Mouse (Mus musculus): ENCODE results near the gene Cpd.

DNA sequence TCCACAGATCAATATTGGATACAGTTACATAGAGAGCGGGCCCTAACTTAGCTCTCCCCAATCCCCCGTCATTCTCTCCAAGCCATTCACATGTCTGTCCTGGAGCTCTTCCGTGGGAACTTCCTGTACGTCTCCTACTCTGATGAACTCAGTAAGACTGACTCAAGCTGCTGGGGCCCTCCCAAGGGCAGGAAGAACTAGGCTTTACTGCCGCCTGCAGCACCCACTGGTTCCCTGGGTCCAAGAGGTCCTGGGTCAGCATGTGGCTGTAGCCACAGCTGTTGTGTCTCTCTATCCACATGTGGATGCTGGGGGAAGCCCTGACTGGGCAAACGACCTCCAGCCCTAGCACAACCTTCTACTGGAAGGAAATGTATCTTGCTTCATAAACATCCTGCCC lies 27.9 kb upstream of the Cpd start:
- TF ChIP-seq CTCF (IDR thresholded peaks at IDR 0.05; ENCODE audit: control insufficient read depth, insufficient read depth, low read length) (no peak), POLR2A (IDR thresholded peaks at IDR 0.05; ENCODE audit: borderline replicate concordance, control insufficient read depth, low read depth, low read length) (no peak)
